Mouse (Mus musculus): ENCODE measurements around the gene Abcg1. TPM values are rescaled to one million over a fixed set of nuclear protein-coding genes. Genes with fewer than 3 reads are reported as not detected.

Abcg1 gene
- 1 to 10 TPM; 8.9 to 10.0 TPM for total RNA-seq (2021)

- DNase-seq: peak; percentile 40
- intact Hi-C loops (cut with DNase I): no loop called here
Observed at GRCm38 (mm10) chr17:31057151-31057890, at the start of gene Abcg1. Gene Abcg1, plus strand, starts transcription at chr17:31057675.

- no peak for DNase-seq
- intact Hi-C loops (cut with DNase I): no loop called here
Observed at GRCm38 (mm10) chr17:31008416-31008815, 49.1 kb upstream of the Abcg1 start.

- peak; percentile 44 to 82 for DNase-seq
- intact Hi-C loops (cut with DNase I): loop anchor here (1.0 to 5.0 kb wide), 3 partner anchors 108 to 231 kb away; no protein-coding TSS in a partner anchor
Observed at GRCm38 (mm10) chr17:31011551-31012394, 45.7 kb upstream of the Abcg1 start.

- intact Hi-C loops (cut with DNase I): loop anchor here (2.0 kb wide), 2 partner anchors 41 to 169 kb away; no protein-coding TSS in a partner anchor
- DNase-seq: peak; percentile 52 to 78
Observed at GRCm38 (mm10) chr17:31018267-31018666, 39.2 kb upstream of the Abcg1 start.

GRCm38 (mm10) chr17:31019505-31019904 lies 38.0 kb upstream of the Abcg1 start:
- DNase-seq: peak; percentile 64 to 73
- intact Hi-C loops (cut with DNase I): loop anchor here (1.0 to 2.0 kb wide), 3 partner anchors 39 to 167 kb away; no protein-coding TSS in a partner anchor

GRCm38 (mm10) chr17:31020078-31020477 lies 37.4 kb upstream of the Abcg1 start:
- DNase-seq: no peak
- intact Hi-C loops (cut with DNase I): no loop called here

- DNase-seq: no peak
- intact Hi-C loops (cut with DNase I): no loop called here
Observed at GRCm38 (mm10) chr17:31021276-31021675, 36.2 kb upstream of the Abcg1 start.

- no peak for DNase-seq
- intact Hi-C loops (cut with DNase I): no loop called here
Observed at GRCm38 (mm10) chr17:31024125-31024781, 33.2 kb upstream of the Abcg1 start.

- intact Hi-C loops (cut with DNase I): no loop called here
- no peak for DNase-seq
Observed at GRCm38 (mm10) chr17:31024782-31025125, 32.7 kb upstream of the Abcg1 start.

GRCm38 (mm10) chr17:31026986-31027385 lies 30.5 kb upstream of the Abcg1 start:
- DNase-seq: no peak
- intact Hi-C loops (cut with DNase I): no loop called here

GRCm38 (mm10) chr17:31027723-31028122 lies 29.8 kb upstream of the Abcg1 start:
- no peak for DNase-seq
- intact Hi-C loops (cut with DNase I): no loop called here

GRCm38 (mm10) chr17:31028821-31029370 lies 28.6 kb upstream of the Abcg1 start:
- no peak for DNase-seq
- intact Hi-C loops (cut with DNase I): no loop called here

GRCm38 (mm10) chr17:31029407-31029806 lies 28.1 kb upstream of the Abcg1 start:
- DNase-seq: no peak
- intact Hi-C loops (cut with DNase I): no loop called here

- peak in 1 of 2 experiments; percentile 40 for DNase-seq
- intact Hi-C loops (cut with DNase I): loop anchor here (5.0 kb wide), 1 partner anchor 55 kb away; no protein-coding TSS in a partner anchor
Observed at GRCm38 (mm10) chr17:31032341-31032740, 25.1 kb upstream of the Abcg1 start.

- DNase-seq: no peak
- intact Hi-C loops (cut with DNase I): loop anchor here (5.0 kb wide), 1 partner anchor 54 kb away; no protein-coding TSS in a partner anchor
Observed at GRCm38 (mm10) chr17:31033251-31033650, 24.2 kb upstream of the Abcg1 start.

- intact Hi-C loops (cut with DNase I): loop anchor here (5.0 kb wide), 1 partner anchor 53 kb away; no protein-coding TSS in a partner anchor
- peak; percentile 46 to 48 for DNase-seq
Observed at GRCm38 (mm10) chr17:31034165-31034564, 23.3 kb upstream of the Abcg1 start.

GRCm38 (mm10) chr17:31034674-31035356 lies 22.7 kb upstream of the Abcg1 start:
- intact Hi-C loops (cut with DNase I): loop anchor here (5.0 kb wide), 1 partner anchor 52 kb away; no protein-coding TSS in a partner anchor
- DNase-seq: no peak

GRCm38 (mm10) chr17:31036168-31036876 lies 21.2 kb upstream of the Abcg1 start:
- intact Hi-C loops (cut with DNase I): no loop called here
- DNase-seq: no peak

- DNase-seq: no peak
- intact Hi-C loops (cut with DNase I): no loop called here
Observed at GRCm38 (mm10) chr17:31037331-31037730, 20.1 kb upstream of the Abcg1 start.

Measured in heart, postnatal 10 days (tissue).